Mouse (Mus musculus) heart, adult 2 months (tissue): ENCODE results near the gene Flywch2.

Source experiments
- CTCF ChIP-seq: fragments of 200-600 bp; IDR thresholded peaks from 2 replicates; pipeline ENCODE4 v1.8.1; 2022; ENCODE audit warnings: antibody characterized with exemption, mild to moderate bottlenecking, moderate library complexity
- POLR2A ChIP-seq: fragments of 200-500 bp; IDR thresholded peaks from 2 replicates; pipeline ENCODE4 v1.6.1; 2011; ENCODE audit warnings: mild to moderate bottlenecking, low read depth, low read length, control low read depth; ENCODE audit not compliant: insufficient read depth

GRCm38 (mm10) chr17:23744076-23744475 lies 41.8 kb downstream of the Flywch2 start:
- TF ChIP-seq CTCF, result no peak
- no peak for TF ChIP-seq POLR2A
